Mouse (Mus musculus) C2C12 (cell line): ENCODE measurements around the gene Acot12.
"Not testable (repeated sequence)": the region's sequence is repeated elsewhere in the genome, so short reads cannot be mapped to it uniquely, and the experiment has no call there.

ENCODE experiments used
- CEBPB ChIP-seq: IDR thresholded peaks from one replicate; pipeline ENCODE4 v1.6.1; 2011; ENCODE audit warnings: low read depth, mild to moderate bottlenecking, control low read depth, moderate library complexity
- CTCF ChIP-seq: IDR thresholded peaks from one replicate; pipeline ENCODE4 v1.5.1; 2011; ENCODE audit not compliant: control insufficient read depth, insufficient read depth, insufficient read length
- FOSL1 ChIP-seq: IDR thresholded peaks from one replicate; pipeline ENCODE4 v1.8.0; 2011; ENCODE audit warnings: mild to moderate bottlenecking, low read length; ENCODE audit not compliant: poor library complexity, insufficient read depth, severe bottlenecking
- MAX ChIP-seq: IDR thresholded peaks from one replicate; pipeline ENCODE4 v1.6.1; 2011; ENCODE audit warnings: mild to moderate bottlenecking, control low read depth
- MYOD1 ChIP-seq: IDR thresholded peaks from one replicate; pipeline ENCODE4 v1.6.1; 2011; ENCODE audit warnings: low read depth; ENCODE audit not compliant: control insufficient read depth, insufficient read length
- MYOG ChIP-seq: IDR thresholded peaks from one replicate; pipeline ENCODE4 v1.6.1; 2011; ENCODE audit not compliant: control insufficient read depth, insufficient read length; ENCODE audit errors: extremely low read depth
- USF1 ChIP-seq: IDR thresholded peaks from one replicate; pipeline ENCODE4 v1.6.1; 2011; ENCODE audit warnings: low read depth, mild to moderate bottlenecking, control low read depth, moderate library complexity

DNA sequence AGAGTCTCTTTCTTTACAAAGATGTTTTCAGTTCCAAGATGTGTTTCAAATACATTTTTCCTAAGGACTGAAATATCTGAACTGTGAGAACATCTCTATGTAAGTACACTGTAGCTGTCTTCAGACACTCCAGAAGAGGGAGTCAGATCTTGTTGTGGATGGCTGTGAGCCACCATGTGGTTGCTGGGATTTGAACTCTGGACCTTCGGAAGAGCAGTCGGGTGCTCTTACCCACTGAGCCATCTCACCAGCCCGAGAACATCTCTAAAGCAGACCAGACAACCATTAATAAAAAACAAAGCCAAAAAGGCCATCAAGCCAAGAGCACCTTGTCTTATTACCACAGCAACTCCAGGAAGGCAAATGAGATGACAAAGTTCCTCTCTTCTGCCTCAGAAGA, 22.3 kb downstream of the Acot12 start:
- TF ChIP-seq CTCF, MAX, USF1, CEBPB, FOSL1, MYOG, MYOD1: not testable (repeated sequence)
